Mouse (Mus musculus): ENCODE measurements around the gene Fam20a. TPM values are rescaled to one million over a fixed set of nuclear protein-coding genes. Genes with fewer than 3 reads are reported as not detected.
"Not testable (repeated sequence)": the region's sequence is repeated elsewhere in the genome, so short reads cannot be mapped to it uniquely, and the experiment has no call there.

Gene Fam20a
- polyA plus RNA-seq, 1 experiment = 0.54 TPM

- Histone ChIP-seq H3K4me1 (peaks cover 56% of the 10 kb centered on the region), H3K9me3 (no peaks in the 10 kb centered on the region), H3K4me3 (replicated peaks) (no peak overlapping the region), H3K27me3 (replicated peaks) (no peaks in the 10 kb centered on the region), H3K36me3 (replicated peaks; ENCODE audit: low read length) (peaks cover 100% of the 10 kb centered on the region)
- no peak for TF ChIP-seq FLI1 (IDR thresholded peaks at IDR 0.05; ENCODE audit: low read length)
- no peak for TF ChIP-seq GATA1 (IDR thresholded peaks at IDR 0.05; ENCODE audit: borderline replicate concordance, low read length)
Measured at GRCm38 (mm10) chr11:109666411-109666810, 55.7 kb downstream of the Fam20a start.

GRCm38 (mm10) chr11:109665424-109665823, 56.7 kb downstream of the Fam20a start:
- Histone ChIP-seq H3K36me3 (replicated peaks; ENCODE audit: low read length) (peaks cover 100% of the 10 kb centered on the region), H3K9me3 (no peaks in the 10 kb centered on the region), H3K27me3 (replicated peaks) (no peaks in the 10 kb centered on the region), H3K4me1 (peaks cover 49% of the 10 kb centered on the region), H3K4me3 (replicated peaks) (no peak overlapping the region)
- TF ChIP-seq FLI1 (IDR thresholded peaks at IDR 0.05; ENCODE audit: low read length) (no peak), GATA1 (IDR thresholded peaks at IDR 0.05; ENCODE audit: borderline replicate concordance, low read length) (no peak)

- no peak overlapping the region for H3K4me3 ChIP-seq (replicated peaks)
- no peak for TF ChIP-seq GATA1 (IDR thresholded peaks at IDR 0.05; ENCODE audit: borderline replicate concordance, low read length)
- no peak for TF ChIP-seq FLI1 (IDR thresholded peaks at IDR 0.05; ENCODE audit: low read length)
- H3K27me3 ChIP-seq (replicated peaks) = no peaks in the 10 kb centered on the region
- peaks cover 46% of the 10 kb centered on the region for H3K4me1 ChIP-seq
- H3K9me3 ChIP-seq = no peaks in the 10 kb centered on the region
- peaks cover 100% of the 10 kb centered on the region for H3K36me3 ChIP-seq (replicated peaks; ENCODE audit: low read length)
Measured at GRCm38 (mm10) chr11:109664293-109664692, 57.8 kb downstream of the Fam20a start.

GRCm38 (mm10) chr11:109660526-109660925, 61.6 kb downstream of the Fam20a start:
- peaks cover 89% of the 10 kb centered on the region for H3K36me3 ChIP-seq (replicated peaks; ENCODE audit: low read length)
- not testable (repeated sequence) for H3K27me3 ChIP-seq (replicated peaks); H3K4me3 ChIP-seq (replicated peaks); H3K9me3 ChIP-seq
- H3K4me1 ChIP-seq = peaks cover 36% of the 10 kb centered on the region

GRCm38 (mm10) chr11:109656232-109656631, 65.8 kb downstream of the Fam20a start:
- TF ChIP-seq FLI1 (IDR thresholded peaks at IDR 0.05; ENCODE audit: low read length) = no peak
- TF ChIP-seq GATA1 (IDR thresholded peaks at IDR 0.05; ENCODE audit: borderline replicate concordance, low read length) = no peak
- no peaks in the 10 kb centered on the region for H3K27me3 ChIP-seq (replicated peaks)
- peak overlapping the region; percentile 80 for H3K4me3 ChIP-seq (replicated peaks)
- H3K9me3 ChIP-seq = no peaks in the 10 kb centered on the region
- peaks cover 64% of the 10 kb centered on the region for H3K4me1 ChIP-seq
- peaks cover 79% of the 10 kb centered on the region for H3K36me3 ChIP-seq (replicated peaks; ENCODE audit: low read length)

GRCm38 (mm10) chr11:109654581-109654980, 67.5 kb downstream of the Fam20a start:
- no peaks in the 10 kb centered on the region for H3K9me3 ChIP-seq
- TF ChIP-seq GATA1 (IDR thresholded peaks at IDR 0.05; ENCODE audit: borderline replicate concordance, low read length) (no peak), FLI1 (IDR thresholded peaks at IDR 0.05; ENCODE audit: low read length) (no peak)
- peaks cover 63% of the 10 kb centered on the region for H3K36me3 ChIP-seq (replicated peaks; ENCODE audit: low read length)
- H3K4me3 ChIP-seq (replicated peaks) = peak overlapping the region; percentile 46
- peaks cover 64% of the 10 kb centered on the region for H3K4me1 ChIP-seq
- no peaks in the 10 kb centered on the region for H3K27me3 ChIP-seq (replicated peaks)

- H3K4me3 ChIP-seq (replicated peaks) = peak overlapping the region; percentile 98
- no peak for TF ChIP-seq FLI1 (IDR thresholded peaks at IDR 0.05; ENCODE audit: low read length)
- TF ChIP-seq GATA1 (IDR thresholded peaks at IDR 0.05; ENCODE audit: borderline replicate concordance, low read length) = no peak
- peaks cover 53% of the 10 kb centered on the region for H3K36me3 ChIP-seq (replicated peaks; ENCODE audit: low read length)
- no peaks in the 10 kb centered on the region for H3K27me3 ChIP-seq (replicated peaks)
- no peaks in the 10 kb centered on the region for H3K9me3 ChIP-seq
- peaks cover 74% of the 10 kb centered on the region for H3K4me1 ChIP-seq
Measured at GRCm38 (mm10) chr11:109653201-109653600, 68.9 kb downstream of the Fam20a start.

GRCm38 (mm10) chr11:109652505-109652904, 69.6 kb downstream of the Fam20a start:
- Histone ChIP-seq H3K4me3 (replicated peaks) (peak overlapping the region; percentile 98), H3K4me1 (peaks cover 75% of the 10 kb centered on the region), H3K36me3 (replicated peaks; ENCODE audit: low read length) (peaks cover 53% of the 10 kb centered on the region), H3K27me3 (replicated peaks) (no peaks in the 10 kb centered on the region), H3K9me3 (no peaks in the 10 kb centered on the region)
- TF ChIP-seq GATA1 (IDR thresholded peaks at IDR 0.05; ENCODE audit: borderline replicate concordance, low read length) = no peak
- no peak for TF ChIP-seq FLI1 (IDR thresholded peaks at IDR 0.05; ENCODE audit: low read length)

GRCm38 (mm10) chr11:109651566-109652024, 70.5 kb downstream of the Fam20a start:
- TF ChIP-seq GATA1 (IDR thresholded peaks at IDR 0.05; ENCODE audit: borderline replicate concordance, low read length) (no peak), FLI1 (IDR thresholded peaks at IDR 0.05; ENCODE audit: low read length) (no peak)
- Histone ChIP-seq H3K9me3 (no peaks in the 10 kb centered on the region), H3K4me1 (peaks cover 67% of the 10 kb centered on the region)

GRCm38 (mm10) chr11:109650788-109651565, 71.1 kb downstream of the Fam20a start:
- TF ChIP-seq FLI1 (IDR thresholded peaks at IDR 0.05; ENCODE audit: low read length) (peak; percentile 41; the same call in 1 of the 2 replicates), GATA1 (IDR thresholded peaks at IDR 0.05; ENCODE audit: borderline replicate concordance, low read length) (no peak)

More at GRCm38 (mm10) chr11:109651566-109652024, 70.5 kb downstream of the Fam20a start:
- H3K4me3 ChIP-seq (replicated peaks) = peak overlapping the region; percentile 98
- no peaks in the 10 kb centered on the region for H3K27me3 ChIP-seq (replicated peaks)
- peaks cover 44% of the 10 kb centered on the region for H3K36me3 ChIP-seq (replicated peaks; ENCODE audit: low read length)

More at GRCm38 (mm10) chr11:109650788-109651565, 71.1 kb downstream of the Fam20a start:
- Histone ChIP-seq H3K4me1 (peaks cover 61% of the 10 kb centered on the region), H3K36me3 (replicated peaks; ENCODE audit: low read length) (peaks cover 37% of the 10 kb centered on the region), H3K27me3 (replicated peaks) (no peaks in the 10 kb centered on the region), H3K9me3 (no peaks in the 10 kb centered on the region), H3K4me3 (replicated peaks) (peak overlapping the region; percentile 98)
